Mouse (Mus musculus) intestine, postnatal 0 days (tissue): ENCODE data around the gene Nupl1. TPM values are rescaled to one million over a fixed set of nuclear protein-coding genes. Genes with fewer than 3 reads are reported as not detected.

Source experiments
- ATAC-seq: fragments of 200-750 bp; cut with Nextera tagmentation; 2 replicates; pipeline ENCODE4 v1.8.0; 2017; ENCODE audit warnings: mild to moderate bottlenecking, moderate TSS enrichment, moderate library complexity
- H3K27ac ChIP-seq: fragments of 300-500 bp; sonication (generic); 2 replicates; pipeline ENCODE4 v1.5.1; 2014; ENCODE audit warnings: mild to moderate bottlenecking, low read depth, low read length, moderate library complexity
- H3K27me3 ChIP-seq: fragments of 300-500 bp; sonication (generic); replicated peaks from 2 replicates; pipeline ENCODE4 v1.6.1; 2014; ENCODE audit warnings: low read length, mixed read lengths; ENCODE audit not compliant: control insufficient read depth, insufficient read depth
- H3K36me3 ChIP-seq: fragments of 300-500 bp; sonication (generic); 2 replicates; pipeline ENCODE4 v1.6.1; 2014; ENCODE audit warnings: mild to moderate bottlenecking, moderate library complexity; ENCODE audit not compliant: control insufficient read depth, insufficient read depth
- H3K4me1 ChIP-seq: fragments of 300-500 bp; sonication (generic); replicated peaks from 2 replicates; pipeline ENCODE4 v1.6.1; 2014; ENCODE audit warnings: antibody characterized with exemption, low read length, mixed read lengths; ENCODE audit not compliant: control insufficient read depth, insufficient read depth
- H3K4me2 ChIP-seq: fragments of 300-500 bp; sonication (generic); replicated peaks from 2 replicates; pipeline ENCODE4 v1.6.1; 2014; ENCODE audit warnings: low read depth, mild to moderate bottlenecking, moderate library complexity
- H3K4me3 ChIP-seq: fragments of 300-500 bp; sonication (generic); 2 replicates; pipeline ENCODE4 v1.5.1; 2014; ENCODE audit warnings: low read depth, low read length
- H3K9ac ChIP-seq: fragments of 300-500 bp; sonication (generic); 2 replicates; pipeline ENCODE4 v1.6.1; 2014; ENCODE audit warnings: mild to moderate bottlenecking, low read depth, low read length
- H3K9me3 ChIP-seq: fragments of 300-500 bp; sonication (generic); 2 replicates; pipeline ENCODE4 v1.6.1; 2016; ENCODE audit warnings: mixed run types; ENCODE audit not compliant: control insufficient read depth
- CTCF ChIP-seq: sonication (generic); IDR thresholded peaks from 2 replicates; pipeline ENCODE4 v1.5.1; 2016; ENCODE audit warnings: low read depth, mild to moderate bottlenecking, control low read depth, antibody characterized with exemption, moderate library complexity
- WGBS: fragments of 180-500 bp; shearing (Covaris S2); extraction: QIAGEN DNeasy Blood & Tissue Kit; methylation state at CpG from one replicate; pipeline ENCODE4 v1.1.7; 2014; 5-methylcytosine and 5-hydroxymethylcytosine counted together
- polyA plus RNA-seq: library from polyadenylated mRNA; unstranded; fragments of >200 nt; fragmentation: Nextera tagmentation; extraction: Ambion mirVana; gene quantifications from 2 replicates; pipeline ENCODE4 v1.2.1, GENCODE M21; 2015

Gene Nupl1
- polyA plus RNA-seq, 1 experiment from 2014 or later = not detected

DNA sequence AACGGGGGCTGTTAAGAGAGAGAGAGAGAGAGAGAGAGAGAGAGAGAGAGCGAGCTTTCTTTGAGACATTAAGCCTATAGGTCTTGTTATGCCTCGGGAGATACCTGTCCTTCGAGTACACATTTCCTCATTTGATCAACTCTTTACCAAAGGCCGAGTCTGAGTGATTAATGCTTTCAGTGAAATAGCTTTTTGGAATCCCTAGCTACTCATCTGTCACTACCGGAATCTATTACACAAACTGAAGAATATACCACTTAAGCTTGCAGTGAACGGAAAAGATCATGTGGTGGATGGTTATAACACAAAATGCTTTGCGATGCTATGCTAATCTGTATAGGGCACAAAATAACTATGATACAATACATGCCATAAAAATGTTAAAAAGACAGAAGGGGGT is 865 bp downstream of the Nupl1 start:
- TF ChIP-seq CTCF = no peak
- Histone ChIP-seq H3K4me3 (peak overlapping the region; percentile 82), H3K4me2 (peak overlapping the region; percentile 86), H3K4me1 (no peaks in the 10 kb centered on the region), H3K9me3 (no peaks in the 10 kb centered on the region), H3K9ac (peak overlapping the region; percentile 90), H3K36me3 (no peaks in the 10 kb centered on the region), H3K27me3 (no peaks in the 10 kb centered on the region), H3K27ac (no peak overlapping the region)
- ATAC-seq = no peak
- WGBS = 2% methylated on average over 8 of the region's 8 CpGs

DNA sequence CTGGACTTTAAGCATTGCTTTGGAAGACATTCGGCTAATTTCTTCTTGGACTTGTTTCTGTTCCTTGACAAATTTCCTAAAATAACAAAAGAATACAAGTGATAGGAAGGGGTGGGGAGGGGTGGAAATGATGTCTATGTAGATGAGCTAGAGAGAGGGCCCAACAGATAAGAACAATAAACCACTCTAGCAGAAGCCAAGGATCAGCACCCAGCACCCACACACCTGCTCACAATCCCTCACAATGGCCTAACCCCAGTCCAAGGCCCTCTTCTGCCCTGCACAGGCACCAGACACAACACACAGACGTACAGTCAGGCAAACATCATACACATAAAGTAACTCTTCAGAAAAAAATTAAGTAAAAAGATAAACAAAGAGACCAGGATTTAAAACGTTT is 12.7 kb downstream of the Nupl1 start:
- no peaks in the 10 kb centered on the region for H3K9me3 ChIP-seq
- H3K27me3 ChIP-seq = no peaks in the 10 kb centered on the region
- no peak overlapping the region for H3K9ac ChIP-seq
- no peaks in the 10 kb centered on the region for H3K4me1 ChIP-seq
- no peak for ATAC-seq
- TF ChIP-seq CTCF = no peak
- H3K4me3 ChIP-seq = no peak overlapping the region
- 85% methylated on average over 3 of the region's 3 CpGs for WGBS
- no peak overlapping the region for H3K4me2 ChIP-seq
- H3K36me3 ChIP-seq = peaks cover 34% of the 10 kb centered on the region
- no peak overlapping the region for H3K27ac ChIP-seq

GRCm38 (mm10) chr14:60219886-60220285 is 31.3 kb downstream of the Nupl1 start:
- Histone ChIP-seq H3K4me2 (no peak overlapping the region), H3K36me3 (peaks cover 15% of the 10 kb centered on the region), H3K27ac (no peak overlapping the region), H3K9me3 (no peaks in the 10 kb centered on the region), H3K27me3 (no peaks in the 10 kb centered on the region), H3K4me1 (peaks cover 4% of the 10 kb centered on the region; the same call in 1 of the 2 replicates), H3K4me3 (no peak overlapping the region), H3K9ac (no peak overlapping the region)
- WGBS = 85% methylated on average over 10 of the region's 10 CpGs
- ATAC-seq = no peak
- no peak for TF ChIP-seq CTCF

- Histone ChIP-seq H3K4me3 (no peak overlapping the region), H3K4me1 (peaks cover 9% of the 10 kb centered on the region; the same call in 1 of the 2 replicates), H3K27me3 (no peaks in the 10 kb centered on the region), H3K9me3 (no peaks in the 10 kb centered on the region), H3K27ac (no peak overlapping the region), H3K4me2 (no peak overlapping the region), H3K36me3 (peaks cover 9% of the 10 kb centered on the region), H3K9ac (no peak overlapping the region)
- ATAC-seq = no peak
- 95% methylated on average over 4 of the region's 4 CpGs for WGBS
- no peak for TF ChIP-seq CTCF
These were observed 33.6 kb downstream of the Nupl1 start for GRCm38 (mm10) chr14:60217616-60218015.

GRCm38 (mm10) chr14:60216125-60216524 is 35.1 kb downstream of the Nupl1 start:
- TF ChIP-seq CTCF = no peak
- Histone ChIP-seq H3K27me3 (no peaks in the 10 kb centered on the region), H3K9me3 (no peaks in the 10 kb centered on the region), H3K4me1 (peaks cover 9% of the 10 kb centered on the region; the same call in 1 of the 2 replicates), H3K36me3 (peaks cover 3% of the 10 kb centered on the region), H3K9ac (no peak overlapping the region), H3K4me3 (no peak overlapping the region), H3K4me2 (no peak overlapping the region), H3K27ac (no peak overlapping the region)
- 80% methylated on average over 1 of the region's 1 CpGs for WGBS
- ATAC-seq = no peak; the same call in 1 of the 2 replicates

DNA sequence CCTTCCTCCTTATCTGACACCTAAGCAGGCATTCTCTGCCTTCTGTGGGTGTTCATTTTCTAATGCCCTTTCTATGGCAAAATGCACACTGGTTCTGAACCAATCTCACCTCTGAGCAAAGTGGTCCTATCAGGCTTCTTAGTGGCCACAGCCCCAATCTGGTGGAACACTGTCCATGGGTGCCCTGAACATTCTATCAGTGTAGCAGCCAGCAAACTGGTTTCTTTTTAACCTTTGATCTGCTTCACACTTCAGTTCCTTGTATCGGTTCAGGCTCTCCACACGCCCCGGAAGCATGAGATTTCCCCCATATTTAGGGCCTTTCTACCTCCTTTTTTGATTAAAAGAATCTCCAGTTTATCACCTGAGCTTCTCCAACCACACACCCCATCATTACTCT is 36.2 kb downstream of the Nupl1 start:
- Histone ChIP-seq H3K36me3 (no peaks in the 10 kb centered on the region), H3K9me3 (no peaks in the 10 kb centered on the region), H3K4me3 (no peak overlapping the region), H3K27me3 (no peaks in the 10 kb centered on the region), H3K4me2 (no peak overlapping the region), H3K27ac (no peak overlapping the region), H3K4me1 (peaks cover 9% of the 10 kb centered on the region; the same call in 1 of the 2 replicates), H3K9ac (no peak overlapping the region)
- TF ChIP-seq CTCF = no peak
- WGBS = 40% methylated on average over 3 of the region's 3 CpGs
- ATAC-seq = peak; percentile 85

DNA sequence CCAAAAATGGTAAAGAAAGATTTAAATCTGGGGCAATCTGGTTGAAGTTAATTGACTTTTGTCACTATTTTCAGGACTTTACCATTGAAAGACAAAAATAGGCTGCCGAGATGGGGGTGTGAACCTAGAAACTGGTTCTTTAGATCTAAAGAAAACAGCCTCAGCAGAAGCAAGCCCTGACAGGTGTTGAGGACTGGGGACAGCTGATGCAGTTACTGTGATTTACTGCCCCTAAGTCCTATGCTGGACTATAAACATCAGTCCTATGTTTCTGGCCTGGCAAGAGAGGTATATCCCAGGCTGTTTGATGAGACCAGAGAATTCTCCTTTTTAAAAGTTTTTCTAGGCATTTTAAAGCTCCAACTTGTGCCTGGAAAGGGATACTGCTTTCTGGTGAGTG is 37.2 kb downstream of the Nupl1 start:
- WGBS = 61% methylated on average over 1 of the region's 1 CpGs
- no peak for ATAC-seq
- Histone ChIP-seq H3K9me3 (no peaks in the 10 kb centered on the region), H3K9ac (no peak overlapping the region), H3K27ac (no peak overlapping the region), H3K4me2 (no peak overlapping the region), H3K36me3 (no peaks in the 10 kb centered on the region), H3K4me1 (peaks cover 9% of the 10 kb centered on the region; the same call in 1 of the 2 replicates), H3K27me3 (no peaks in the 10 kb centered on the region), H3K4me3 (no peak overlapping the region)
- no peak for TF ChIP-seq CTCF
